Mouse (Mus musculus) macrophage (primary cell): ENCODE results near the gene Gpatch11. TPM values are rescaled to one million over a fixed set of nuclear protein-coding genes. Genes with fewer than 3 reads are reported as not detected.

Experiments
- H3K27ac ChIP-seq: fragments of 350-480 bp; formaldehyde crosslinking; 2 replicates; pipeline ENCODE4 v1.9.0; 2021
- H3K36me3 ChIP-seq: fragments of 350-480 bp; formaldehyde crosslinking; 2 replicates; pipeline ENCODE4 v1.9.0; 2021; ENCODE audit errors: inconsistent target
- H3K4me3 ChIP-seq: fragments of 350-480 bp; formaldehyde crosslinking; 2 replicates; pipeline ENCODE4 v1.9.0; 2021; ENCODE audit errors: inconsistent target
- H3K79me2 ChIP-seq: fragments of 350-480 bp; formaldehyde crosslinking; 2 replicates; pipeline ENCODE4 v1.9.0; 2021; ENCODE audit errors: inconsistent target
- WGBS: methylation state at CpG from one replicate; pipeline ENCODE4 v1.1.7; 2026; ENCODE audit warnings: inconsistent platforms; ENCODE audit not compliant: missing documents; 5-methylcytosine and 5-hydroxymethylcytosine counted together
- polyA plus RNA-seq: library from polyadenylated mRNA; stranded (reverse); fragments of 250-400 nt; gene quantifications from 3 replicates; pipeline ENCODE4 v1.2.4, GENCODE M21; 2018; ENCODE audit warnings: inconsistent platforms

Gpatch11 gene
- polyA plus RNA-seq, 1 experiment from 2014 or later: 51.5 TPM

- peaks cover 62% of the 10 kb centered on the region for H3K36me3 ChIP-seq
- peak overlapping the region; percentile 94 for H3K27ac ChIP-seq
- peak overlapping the region; percentile 96 for H3K4me3 ChIP-seq
- 2% methylated on average over 7 of the region's 7 CpGs for WGBS
- peaks cover 49% of the 10 kb centered on the region for H3K79me2 ChIP-seq
These were observed 46.5 kb downstream of the Gpatch11 start for GRCm38 (mm10) chr17:78881878-78882304.

- H3K4me3 ChIP-seq: peak within 1 kb of the TSS; percentile 96
- H3K36me3 ChIP-seq: peaks cover 56% of the 10 kb centered on the region
- 3% methylated on average over 28 of the region's 28 CpGs for WGBS
- peaks cover 48% of the 10 kb centered on the region for H3K79me2 ChIP-seq
- H3K27ac ChIP-seq: peak within 1 kb of the TSS; percentile 94
These were observed 47.2 kb downstream of the Gpatch11 start, which contains the start of gene Eif2ak2 for GRCm38 (mm10) chr17:78882401-78883112. TSS of gene Eif2ak2 (minus strand) at chr17:78882573.

DNA sequence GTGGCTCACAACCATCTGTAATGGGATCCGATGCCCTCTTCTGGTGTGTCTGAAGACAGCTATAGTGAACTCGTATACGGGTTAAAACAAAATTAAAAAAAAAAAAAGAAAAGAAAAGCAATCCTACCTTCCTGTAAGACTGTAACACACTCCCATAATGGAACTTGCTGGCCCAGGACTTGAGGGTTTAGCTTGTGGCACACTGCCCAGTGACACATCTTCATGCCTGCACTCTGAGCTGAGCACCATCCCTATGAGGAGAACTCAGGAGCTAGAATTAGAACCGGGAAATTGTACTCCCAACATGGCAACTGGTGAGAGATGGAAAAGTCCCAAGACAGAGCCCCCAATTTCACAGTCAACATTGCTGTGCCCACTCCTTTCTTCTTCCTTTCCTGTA, 47.9 kb downstream of the Gpatch11 start:
- no peak overlapping the region for H3K27ac ChIP-seq
- H3K36me3 ChIP-seq: peaks cover 48% of the 10 kb centered on the region
- 100% methylated on average over 1 of the region's 4 CpGs for WGBS
- peaks cover 40% of the 10 kb centered on the region for H3K79me2 ChIP-seq
- no peak overlapping the region for H3K4me3 ChIP-seq

- H3K79me2 ChIP-seq: peaks cover 18% of the 10 kb centered on the region
- H3K4me3 ChIP-seq: no peak overlapping the region
- H3K36me3 ChIP-seq: peaks cover 31% of the 10 kb centered on the region
- 91% methylated on average over 5 of the region's 5 CpGs for WGBS
- H3K27ac ChIP-seq: no peak overlapping the region
These were observed 50.1 kb downstream of the Gpatch11 start for GRCm38 (mm10) chr17:78885286-78886065.

DNA sequence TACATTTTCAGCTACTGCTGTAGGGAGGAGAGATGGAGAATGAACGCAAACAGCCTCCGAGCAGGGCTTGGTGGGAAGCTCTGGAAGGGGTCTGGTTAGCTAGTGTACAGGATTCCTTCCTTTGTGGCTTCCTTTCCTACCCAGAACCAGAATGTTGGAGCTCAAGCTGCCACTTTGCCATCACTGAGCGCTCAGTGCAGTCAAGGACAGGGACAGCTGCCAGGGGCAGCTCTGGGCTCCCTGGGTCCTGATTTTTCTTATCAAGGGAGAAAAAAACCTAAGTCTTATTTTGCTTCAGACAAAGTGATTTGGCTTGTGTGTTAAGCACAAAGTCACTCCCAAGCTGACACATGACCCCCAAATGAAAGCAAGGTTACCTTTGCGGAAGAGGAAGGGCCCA, 53.2 kb downstream of the Gpatch11 start:
- Histone ChIP-seq H3K36me3 (peaks cover 26% of the 10 kb centered on the region), H3K79me2 (no peaks in the 10 kb centered on the region), H3K4me3 (no peak overlapping the region), H3K27ac (no peak overlapping the region)
- 90% methylated on average over 4 of the region's 4 CpGs for WGBS

DNA sequence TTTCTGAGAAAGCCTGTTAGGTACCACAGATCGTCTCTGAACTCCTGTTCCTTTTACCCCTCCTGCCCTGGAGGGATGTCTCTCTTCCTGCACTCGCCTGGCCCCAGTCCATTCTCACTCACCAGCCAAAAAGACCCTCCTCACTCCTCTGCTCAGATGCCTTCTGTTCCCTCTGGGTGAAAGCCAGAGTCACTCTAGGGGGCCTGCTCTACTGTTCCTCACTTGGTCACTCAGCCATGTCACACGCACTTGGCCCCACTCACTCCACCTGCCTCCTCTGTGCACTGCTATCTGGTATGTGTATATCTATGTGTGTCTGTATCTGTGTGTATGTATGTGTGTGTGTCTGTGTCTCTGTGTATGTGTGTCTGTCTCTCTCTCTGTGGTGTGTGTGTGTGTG, 53.8 kb downstream of the Gpatch11 start:
- Histone ChIP-seq H3K36me3 (peaks cover 20% of the 10 kb centered on the region), H3K27ac (no peak overlapping the region), H3K79me2 (no peaks in the 10 kb centered on the region), H3K4me3 (no peak overlapping the region)
- 77% methylated on average over 3 of the region's 3 CpGs for WGBS

DNA sequence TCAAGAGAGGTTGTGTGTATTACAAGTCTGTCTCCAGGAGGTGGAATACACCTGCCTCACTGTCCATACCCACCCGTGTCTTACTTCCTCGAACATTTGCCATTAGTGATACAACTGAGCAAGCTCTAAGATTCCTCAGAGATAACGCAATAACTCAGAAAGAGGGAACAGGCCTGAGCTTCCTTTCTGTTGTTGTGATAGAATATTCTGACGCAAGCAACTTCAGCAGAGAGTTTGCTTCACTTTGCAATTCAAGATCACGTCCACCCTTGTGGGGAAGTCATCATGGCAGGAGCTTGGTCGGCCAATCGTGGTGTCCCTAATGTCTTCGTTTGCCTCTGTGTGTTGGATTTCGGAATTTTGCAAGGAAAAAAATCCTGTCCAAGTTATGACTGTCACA, 55.7 kb downstream of the Gpatch11 start:
- H3K36me3 ChIP-seq: 0 out of 2 replicates have a peak, but pooled peaks cover 1% of the 10 kb centered on the region
- H3K4me3 ChIP-seq: no peak overlapping the region
- H3K27ac ChIP-seq: no peak overlapping the region
- 33% methylated on average over 9 of the region's 9 CpGs for WGBS
- no peaks in the 10 kb centered on the region for H3K79me2 ChIP-seq

DNA sequence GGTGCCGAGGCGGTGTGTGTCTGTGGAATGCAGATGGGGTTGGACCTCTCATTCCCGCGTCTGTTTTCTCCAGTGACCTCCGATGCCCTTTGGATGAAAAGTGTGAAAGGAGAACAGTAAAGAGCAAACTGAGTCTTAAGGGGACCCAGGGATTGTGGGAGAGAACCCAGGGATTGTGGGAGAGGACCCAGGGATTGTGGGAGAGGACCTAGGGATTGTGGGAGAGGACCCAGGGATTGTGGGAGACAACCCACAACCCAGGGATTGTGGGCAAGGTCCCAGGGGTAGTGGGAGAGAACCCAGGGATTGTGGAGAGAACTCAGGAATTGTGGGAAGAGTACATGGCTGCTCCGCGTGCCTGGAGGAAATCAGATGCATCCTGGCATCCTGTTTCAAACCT, 59.6 kb downstream of the Gpatch11 start:
- Histone ChIP-seq H3K27ac (no peak overlapping the region), H3K79me2 (no peaks in the 10 kb centered on the region), H3K4me3 (no peak overlapping the region), H3K36me3 (no peaks in the 10 kb centered on the region)
- whole genome bisulfite sequencing: 69% methylated on average over 5 of the region's 7 CpGs

DNA sequence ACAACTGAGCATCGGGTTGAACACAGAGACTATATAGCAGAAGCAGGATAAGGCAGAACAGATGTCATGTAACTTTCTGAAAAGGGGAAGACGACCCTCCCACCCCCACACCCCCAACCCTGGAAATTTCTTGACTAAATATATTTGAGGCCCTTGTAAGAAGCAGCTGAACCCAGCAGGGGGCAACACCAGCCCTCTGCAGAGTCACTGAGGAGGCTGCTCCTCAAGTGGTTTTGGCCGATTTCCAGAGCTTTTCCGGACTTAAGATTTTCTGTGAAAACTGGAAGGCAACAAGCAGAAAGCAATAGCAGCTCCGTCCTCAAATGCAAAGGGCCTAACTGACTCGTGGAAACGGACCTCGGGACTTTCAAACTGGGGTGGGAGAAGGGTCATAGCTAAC, 60.0 kb downstream of the Gpatch11 start:
- WGBS: under 1% methylated on average over 8 of the region's 8 CpGs
- no peak overlapping the region for H3K27ac ChIP-seq
- H3K79me2 ChIP-seq: no peaks in the 10 kb centered on the region
- H3K4me3 ChIP-seq: no peak overlapping the region
- no peaks in the 10 kb centered on the region for H3K36me3 ChIP-seq

Other genes starting within 250 kb of the Gpatch11 start
- 16.5 to 21.0 TPM (median 18.8 TPM) in 3 replicates for gene Strn, start 98.4 kb upstream of the Gpatch11 start, polyA plus RNA-seq
- gene Heatr5b, start 203 bp upstream of the Gpatch11 start, polyA plus RNA-seq: 23.6 to 28.1 TPM (median 25.0 TPM) in 3 replicates
- 65.5 to 81.5 TPM (median 75.6 TPM) in 3 replicates for gene Eif2ak2, start 47.0 kb downstream of the Gpatch11 start, polyA plus RNA-seq
- gene Sult6b1, start 71.4 kb downstream of the Gpatch11 start, polyA plus RNA-seq: not detected in 3 replicates
- 39.4 to 58.3 TPM (median 45.7 TPM) in 3 replicates for gene Cebpzos, start 80.9 kb downstream of the Gpatch11 start, polyA plus RNA-seq
- 14.3 to 26.7 TPM (median 23.4 TPM) in 3 replicates for gene Cebpz, start 101.5 kb downstream of the Gpatch11 start, polyA plus RNA-seq
- 8.2 to 13.6 TPM (median 8.5 TPM) in 3 replicates for gene Ndufaf7, start 101.6 kb downstream of the Gpatch11 start, polyA plus RNA-seq
- 12.4 to 15.5 TPM (median 13.1 TPM) in 3 replicates for gene Prkd3, start 185.2 kb downstream of the Gpatch11 start, polyA plus RNA-seq
- gene Qpct, start 216.3 kb downstream of the Gpatch11 start, polyA plus RNA-seq: 6.4 to 28.5 TPM (median 11.2 TPM) in 3 replicates